Mouse (Mus musculus): ENCODE results near the gene Alox5. TPM values are rescaled to one million over a fixed set of nuclear protein-coding genes. Genes with fewer than 3 reads are reported as not detected.

The Alox5 gene
- polyA plus RNA-seq, 1 experiment from 2014 or later, result 0.80 TPM

GRCm38 (mm10) chr6:116422991-116423390 is 38.0 kb downstream of the Alox5 start:
- Histone ChIP-seq H3K4me2 (replicated peaks) (no peak overlapping the region), H3K4me1 (replicated peaks; ENCODE audit: control insufficient read depth, insufficient read depth, low read length) (no peaks in the 10 kb centered on the region; the same call in 1 of the 2 replicates), H3K9ac (no peak overlapping the region), H3K4me3 (replicated peaks; ENCODE audit: low read length) (no peak overlapping the region), H3K9me3 (ENCODE audit: control insufficient read depth, low read length) (no peaks in the 10 kb centered on the region), H3K36me3 (replicated peaks; ENCODE audit: control insufficient read depth, insufficient read depth) (no peaks in the 10 kb centered on the region), H3K27ac (no peak overlapping the region), H3K27me3 (ENCODE audit: control insufficient read depth, insufficient read depth, low read length) (no peaks in the 10 kb centered on the region)
- ATAC-seq (ENCODE audit: low FRiP score) (no peak), DNase-seq (ENCODE audit: low spot score) (no peak)
- WGBS, result 91% methylated on average over 7 of the region's 7 CpGs

- Histone ChIP-seq H3K4me2 (replicated peaks) (no peak overlapping the region), H3K9ac (no peak overlapping the region), H3K27ac (no peak overlapping the region), H3K9me3 (ENCODE audit: control insufficient read depth, low read length) (no peaks in the 10 kb centered on the region), H3K36me3 (replicated peaks; ENCODE audit: control insufficient read depth, insufficient read depth) (no peaks in the 10 kb centered on the region), H3K4me3 (replicated peaks; ENCODE audit: low read length) (no peak overlapping the region), H3K4me1 (replicated peaks; ENCODE audit: control insufficient read depth, insufficient read depth, low read length) (no peaks in the 10 kb centered on the region; the same call in 1 of the 2 replicates), H3K27me3 (ENCODE audit: control insufficient read depth, insufficient read depth, low read length) (no peaks in the 10 kb centered on the region)
- DNase-seq (ENCODE audit: low spot score), result no peak
- WGBS, result 86% methylated on average over 10 of the region's 10 CpGs
- ATAC-seq (ENCODE audit: low FRiP score), result no peak
Observed at GRCm38 (mm10) chr6:116420271-116420670, 40.7 kb downstream of the Alox5 start.

- H3K27ac ChIP-seq, result no peak overlapping the region
- H3K36me3 ChIP-seq (replicated peaks; ENCODE audit: control insufficient read depth, insufficient read depth), result no peaks in the 10 kb centered on the region
- H3K4me1 ChIP-seq (replicated peaks; ENCODE audit: control insufficient read depth, insufficient read depth, low read length), result no peaks in the 10 kb centered on the region; the same call in 1 of the 2 replicates
- no peak for ATAC-seq (ENCODE audit: low FRiP score)
- H3K4me2 ChIP-seq (replicated peaks), result no peak overlapping the region
- H3K27me3 ChIP-seq (ENCODE audit: control insufficient read depth, insufficient read depth, low read length), result no peaks in the 10 kb centered on the region
- no peaks in the 10 kb centered on the region for H3K9me3 ChIP-seq (ENCODE audit: control insufficient read depth, low read length)
- 71% methylated on average over 6 of the region's 6 CpGs for WGBS
- H3K4me3 ChIP-seq (replicated peaks; ENCODE audit: low read length), result no peak overlapping the region
- H3K9ac ChIP-seq, result no peak overlapping the region
- DNase-seq (ENCODE audit: low spot score), result no peak
Observed at GRCm38 (mm10) chr6:116419699-116420098, 41.3 kb downstream of the Alox5 start.

DNA sequence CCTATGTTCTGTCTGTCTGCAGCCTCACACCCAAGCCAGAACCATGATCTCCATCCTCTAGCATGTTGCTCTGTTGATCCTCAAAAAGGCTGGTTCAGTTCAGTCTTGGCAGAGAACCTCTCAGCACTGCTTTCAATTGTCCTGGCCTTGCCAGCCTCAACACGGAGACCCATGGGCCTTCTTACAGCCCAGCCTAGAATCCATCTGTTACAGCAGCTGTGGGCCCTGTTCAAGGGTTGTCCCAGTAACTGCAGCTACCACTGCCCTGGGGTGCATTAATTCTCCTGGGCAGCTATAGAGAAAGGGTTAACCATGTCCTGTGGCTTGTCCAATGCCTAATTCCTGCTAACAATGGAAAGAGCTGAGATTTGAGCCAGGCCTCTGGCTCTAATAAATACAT is 42.5 kb downstream of the Alox5 start:
- Histone ChIP-seq H3K4me1 (replicated peaks; ENCODE audit: control insufficient read depth, insufficient read depth, low read length) (no peaks in the 10 kb centered on the region; the same call in 1 of the 2 replicates), H3K36me3 (replicated peaks; ENCODE audit: control insufficient read depth, insufficient read depth) (no peaks in the 10 kb centered on the region), H3K9ac (no peak overlapping the region), H3K9me3 (ENCODE audit: control insufficient read depth, low read length) (no peaks in the 10 kb centered on the region), H3K4me2 (replicated peaks) (no peak overlapping the region), H3K27me3 (ENCODE audit: control insufficient read depth, insufficient read depth, low read length) (no peaks in the 10 kb centered on the region), H3K27ac (no peak overlapping the region), H3K4me3 (replicated peaks; ENCODE audit: low read length) (no peak overlapping the region)
- no peak for DNase-seq (ENCODE audit: low spot score)
- ATAC-seq (ENCODE audit: low FRiP score), result no peak
- WGBS, result 65% methylated on average over 1 of the region's 1 CpGs

DNA sequence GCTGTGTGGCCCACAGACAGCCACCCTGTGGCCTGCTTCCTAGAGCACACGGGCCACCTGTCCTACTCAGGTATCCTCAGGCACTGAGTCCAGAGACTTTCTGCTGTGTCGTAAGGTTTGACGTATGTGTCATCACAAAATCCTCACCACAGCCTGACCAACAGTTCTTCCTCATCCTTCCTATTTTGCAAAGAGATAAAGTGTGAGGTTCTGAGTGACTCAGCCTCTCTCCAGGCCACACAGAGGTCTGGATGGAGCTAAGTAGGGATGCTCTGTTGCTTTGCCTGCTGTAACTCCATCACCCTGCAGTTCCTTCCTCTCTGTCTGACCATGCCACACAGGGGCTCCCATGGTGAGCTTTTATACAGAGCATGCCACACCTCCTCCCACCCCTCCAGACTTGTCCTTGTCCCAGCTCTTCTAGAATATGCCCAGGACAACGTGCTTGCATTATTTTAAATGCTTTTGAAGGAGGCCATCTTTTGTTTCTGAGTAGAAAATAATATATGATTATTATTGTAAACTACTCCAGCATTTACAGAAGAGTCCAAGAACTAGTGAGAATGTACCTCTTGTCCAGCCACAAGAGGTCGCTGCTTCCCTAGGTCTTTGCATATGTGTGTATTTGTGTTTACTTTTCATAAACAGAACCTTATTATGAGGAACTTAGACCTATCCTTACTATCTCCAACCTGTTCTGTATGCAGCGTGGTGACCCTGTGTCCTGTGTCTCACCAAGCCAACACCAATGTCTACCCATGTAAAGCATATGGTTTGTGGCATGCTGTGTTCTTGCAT is 43.3 kb downstream of the Alox5 start:
- ATAC-seq (ENCODE audit: low FRiP score), result no peak

GRCm38 (mm10) chr6:116416000-116416552 is 44.9 kb downstream of the Alox5 start:
- Histone ChIP-seq H3K4me3 (replicated peaks; ENCODE audit: low read length) (no peak overlapping the region), H3K4me2 (replicated peaks) (no peak overlapping the region), H3K4me1 (replicated peaks; ENCODE audit: control insufficient read depth, insufficient read depth, low read length) (no peaks in the 10 kb centered on the region; the same call in 1 of the 2 replicates), H3K9ac (no peak overlapping the region), H3K27ac (no peak overlapping the region), H3K36me3 (replicated peaks; ENCODE audit: control insufficient read depth, insufficient read depth) (0 out of 2 replicates have a peak, but pooled peaks cover under 1% of the 10 kb centered on the region), H3K9me3 (ENCODE audit: control insufficient read depth, low read length) (no peaks in the 10 kb centered on the region), H3K27me3 (ENCODE audit: control insufficient read depth, insufficient read depth, low read length) (no peaks in the 10 kb centered on the region)
- DNase-seq (ENCODE audit: low spot score) (no peak), ATAC-seq (ENCODE audit: low FRiP score) (no peak)
- WGBS, result 90% methylated on average over 6 of the region's 6 CpGs

More for the DNA sequence above, 43.3 kb downstream of the Alox5 start:
- Histone ChIP-seq H3K4me1 (replicated peaks; ENCODE audit: control insufficient read depth, insufficient read depth, low read length) (no peaks in the 10 kb centered on the region; the same call in 1 of the 2 replicates), H3K36me3 (replicated peaks; ENCODE audit: control insufficient read depth, insufficient read depth) (no peaks in the 10 kb centered on the region), H3K4me3 (replicated peaks; ENCODE audit: low read length) (no peak overlapping the region), H3K4me2 (replicated peaks) (no peak overlapping the region), H3K27me3 (ENCODE audit: control insufficient read depth, insufficient read depth, low read length) (no peaks in the 10 kb centered on the region), H3K9me3 (ENCODE audit: control insufficient read depth, low read length) (no peaks in the 10 kb centered on the region), H3K27ac (no peak overlapping the region), H3K9ac (no peak overlapping the region)
- 67% methylated on average over 6 of the region's 6 CpGs for WGBS
- no peak for DNase-seq (ENCODE audit: low spot score)

- H3K4me3 ChIP-seq (replicated peaks; ENCODE audit: low read length), result no peak overlapping the region
- WGBS, result 90% methylated on average over 12 of the region's 12 CpGs
Observed at GRCm38 (mm10) chr6:116415126-116415676, 45.8 kb downstream of the Alox5 start.

DNA sequence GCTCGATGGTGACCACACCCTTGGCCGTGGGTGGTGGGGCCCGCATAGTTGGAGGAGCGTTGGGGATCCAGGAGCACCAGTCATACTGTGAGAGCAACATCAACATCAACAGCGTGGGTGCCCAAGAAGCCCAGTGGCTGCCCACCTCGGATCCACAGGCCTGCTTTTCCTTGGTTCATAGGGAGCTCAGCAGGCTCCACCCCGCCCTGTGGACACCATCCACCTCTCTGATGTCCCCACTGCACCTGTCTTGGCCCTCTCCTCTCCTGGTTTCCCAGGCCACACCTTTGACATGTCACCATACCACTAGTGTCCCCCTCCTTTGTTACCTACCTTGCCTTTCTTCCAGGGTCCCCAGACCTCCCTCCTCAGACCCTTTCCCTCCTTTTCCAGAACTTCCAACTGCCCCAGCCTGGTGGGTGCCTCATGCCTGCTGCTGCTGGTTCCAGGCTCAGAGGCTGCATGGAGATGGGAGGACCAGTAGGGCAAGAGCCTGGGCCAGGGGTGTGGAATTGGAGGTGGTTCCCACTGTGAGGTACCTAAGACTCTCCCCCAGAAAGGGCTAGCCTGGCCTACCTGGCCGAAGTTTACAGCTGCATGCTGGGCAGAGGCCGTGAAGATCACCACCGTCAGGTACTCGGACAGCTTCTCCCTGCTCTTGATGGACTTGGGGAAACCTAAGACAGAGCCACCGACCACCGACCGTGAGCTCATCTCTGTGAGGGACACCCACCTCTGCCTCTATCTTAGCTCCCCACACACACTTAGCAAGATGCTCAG is 48.2 kb downstream of the Alox5 start:
- H3K27me3 ChIP-seq (ENCODE audit: control insufficient read depth, insufficient read depth, low read length), result no peaks in the 10 kb centered on the region
- 97% methylated on average over 14 of the region's 14 CpGs for WGBS
- H3K36me3 ChIP-seq (replicated peaks; ENCODE audit: control insufficient read depth, insufficient read depth), result peaks cover 29% of the 10 kb centered on the region
- no peak overlapping the region for H3K9ac ChIP-seq
- H3K4me1 ChIP-seq (replicated peaks; ENCODE audit: control insufficient read depth, insufficient read depth, low read length), result no peaks in the 10 kb centered on the region
- no peaks in the 10 kb centered on the region for H3K9me3 ChIP-seq (ENCODE audit: control insufficient read depth, low read length)
- no peak overlapping the region for H3K4me2 ChIP-seq (replicated peaks)
- H3K4me3 ChIP-seq (replicated peaks; ENCODE audit: low read length), result no peak overlapping the region
- H3K27ac ChIP-seq, result no peak overlapping the region
- DNase-seq (ENCODE audit: low spot score) (no peak), ATAC-seq (ENCODE audit: low FRiP score) (peak; percentile 18; the same call in 1 of the 2 replicates)

More at GRCm38 (mm10) chr6:116415126-116415676, 45.8 kb downstream of the Alox5 start:
- Histone ChIP-seq H3K27ac (no peak overlapping the region), H3K4me2 (replicated peaks) (no peak overlapping the region), H3K4me1 (replicated peaks; ENCODE audit: control insufficient read depth, insufficient read depth, low read length) (no peaks in the 10 kb centered on the region; the same call in 1 of the 2 replicates), H3K9me3 (ENCODE audit: control insufficient read depth, low read length) (no peaks in the 10 kb centered on the region), H3K36me3 (replicated peaks; ENCODE audit: control insufficient read depth, insufficient read depth) (peaks cover 9% of the 10 kb centered on the region; the same call in 1 of the 2 replicates), H3K27me3 (ENCODE audit: control insufficient read depth, insufficient read depth, low read length) (no peaks in the 10 kb centered on the region), H3K9ac (no peak overlapping the region)
- no peak for DNase-seq (ENCODE audit: low spot score)
- ATAC-seq (ENCODE audit: low FRiP score), result no peak

DNA sequence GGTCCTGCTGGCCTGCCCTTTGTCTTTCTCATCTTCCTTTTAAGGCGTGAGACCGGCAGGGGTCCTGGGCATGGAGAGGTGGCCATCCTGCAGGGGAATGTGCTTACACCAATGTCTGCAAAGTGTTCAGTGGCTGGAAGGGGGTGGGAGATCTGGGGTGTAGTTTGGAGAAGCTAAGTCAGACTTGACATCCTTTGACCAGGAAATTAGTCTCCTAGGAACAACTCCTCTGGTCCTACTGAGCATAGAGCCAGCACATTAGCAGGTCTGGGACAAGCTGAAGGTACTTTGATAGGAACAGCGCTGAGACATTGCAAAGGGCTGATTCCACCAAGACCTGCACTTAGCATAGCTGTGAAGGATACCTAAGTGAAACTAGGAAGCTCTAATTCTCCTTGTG is 49.3 kb downstream of the Alox5 start:
- Histone ChIP-seq H3K36me3 (replicated peaks; ENCODE audit: control insufficient read depth, insufficient read depth) (peaks cover 39% of the 10 kb centered on the region), H3K4me2 (replicated peaks) (no peak overlapping the region), H3K9ac (no peak overlapping the region), H3K4me3 (replicated peaks; ENCODE audit: low read length) (no peak overlapping the region), H3K9me3 (ENCODE audit: control insufficient read depth, low read length) (no peaks in the 10 kb centered on the region), H3K27me3 (ENCODE audit: control insufficient read depth, insufficient read depth, low read length) (no peaks in the 10 kb centered on the region), H3K4me1 (replicated peaks; ENCODE audit: control insufficient read depth, insufficient read depth, low read length) (0 out of 2 replicates have a peak, but pooled peaks cover 1% of the 10 kb centered on the region), H3K27ac (no peak overlapping the region)
- ATAC-seq (ENCODE audit: low FRiP score), result no peak
- 80% methylated on average over 3 of the region's 3 CpGs for WGBS
- no peak for DNase-seq (ENCODE audit: low spot score)

All from hindbrain, embryonic 14.5 days (tissue).